Mouse (Mus musculus) cerebellum, adult 2 months (tissue): Measurements from ENCODE around the gene Slc35f6.

ENCODE experiments used
- CTCF ChIP-seq: fragments of 200-500 bp; IDR thresholded peaks from 2 replicates; pipeline ENCODE4 v1.5.1; 2011; ENCODE audit warnings: low read depth, mild to moderate bottlenecking, control low read depth, low read length, moderate library complexity, borderline replicate concordance; ENCODE audit not compliant: insufficient read depth
- POLR2A ChIP-seq: fragments of 200-500 bp; IDR thresholded peaks from 2 replicates; pipeline ENCODE4 v1.6.1; 2011; ENCODE audit warnings: low read length, control low read depth, borderline replicate concordance; ENCODE audit not compliant: insufficient read depth

DNA sequence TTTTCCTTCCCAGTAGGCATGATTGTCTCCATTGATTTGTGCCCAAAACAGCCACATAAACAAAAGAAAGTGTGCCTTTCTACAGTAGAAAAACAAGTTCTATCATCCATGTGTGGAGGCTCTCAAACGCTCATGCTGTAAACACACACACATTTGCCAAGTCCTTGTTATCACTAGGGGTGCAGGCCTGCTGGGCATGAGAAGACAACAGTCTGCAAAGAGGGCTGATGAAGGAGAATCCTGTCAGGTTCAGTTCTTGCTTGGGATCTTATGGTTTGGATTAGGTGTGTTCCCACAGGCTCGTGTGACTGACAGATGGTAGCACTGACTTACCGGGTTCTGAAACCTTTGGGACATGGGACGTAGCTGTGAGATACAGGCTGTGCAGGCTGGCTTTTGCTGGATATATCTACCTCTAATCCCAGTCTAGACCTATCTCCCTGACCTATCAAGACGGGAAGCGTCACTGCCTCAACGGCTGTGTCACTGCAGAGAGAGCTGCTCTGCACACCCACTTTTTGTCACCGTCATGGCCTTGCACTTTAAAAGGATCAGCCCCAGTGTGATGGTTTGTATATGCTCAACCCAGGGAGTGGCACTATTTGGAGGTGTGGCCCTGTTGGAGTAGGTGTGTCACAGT is 52.7 kb downstream of the Slc35f6 start:
- TF ChIP-seq CTCF: no peak
- no peak for TF ChIP-seq POLR2A
